Mouse (Mus musculus) adrenal gland, postnatal 25 days (tissue): ENCODE results near the gene Rassf3. TPM values are rescaled to one million over a fixed set of nuclear protein-coding genes. Genes with fewer than 3 reads are reported as not detected.

Experiments
- DNase-seq: peaks from one replicate; pipeline ENCODE4 v3.0.0; 2021; ENCODE audit warnings: mixed read lengths
- total RNA-seq: library from RNA; stranded (reverse); gene quantifications from 2 replicates; pipeline ENCODE4 v1.2.3, GENCODE M21; 2021

Rassf3 gene
- total RNA-seq, 1 experiment from 2014 or later = 36.8 TPM

- peak; percentile 45 for DNase-seq
Observed at GRCm38 (mm10) chr10:121429981-121430682, 46.0 kb downstream of the Rassf3 start.

GRCm38 (mm10) chr10:121429581-121429980 is 46.6 kb downstream of the Rassf3 start:
- DNase-seq = no peak

GRCm38 (mm10) chr10:121429089-121429488 is 47.1 kb downstream of the Rassf3 start:
- no peak for DNase-seq

GRCm38 (mm10) chr10:121428011-121428711 is 48.0 kb downstream of the Rassf3 start:
- DNase-seq = no peak

GRCm38 (mm10) chr10:121427136-121427535 is 49.0 kb downstream of the Rassf3 start:
- no peak for DNase-seq

GRCm38 (mm10) chr10:121426458-121427070 is 49.6 kb downstream of the Rassf3 start:
- DNase-seq = no peak

GRCm38 (mm10) chr10:121425506-121426025 is 50.6 kb downstream of the Rassf3 start:
- DNase-seq = no peak

GRCm38 (mm10) chr10:121425079-121425478 is 51.1 kb downstream of the Rassf3 start:
- no peak for DNase-seq

- DNase-seq = no peak
Observed at GRCm38 (mm10) chr10:121424455-121424854, 51.7 kb downstream of the Rassf3 start.

- no peak for DNase-seq
Observed at GRCm38 (mm10) chr10:121423541-121424349, 52.4 kb downstream of the Rassf3 start.

GRCm38 (mm10) chr10:121422294-121422693 is 53.9 kb downstream of the Rassf3 start:
- no peak for DNase-seq

GRCm38 (mm10) chr10:121421657-121422290 is 54.4 kb downstream of the Rassf3 start:
- no peak for DNase-seq

- DNase-seq = no peak
Observed at GRCm38 (mm10) chr10:121421023-121421422, 55.1 kb downstream of the Rassf3 start.

GRCm38 (mm10) chr10:121419640-121420470 is 56.3 kb downstream of the Rassf3 start:
- no peak for DNase-seq

- DNase-seq = no peak
Observed at GRCm38 (mm10) chr10:121418835-121419234, 57.3 kb downstream of the Rassf3 start.

GRCm38 (mm10) chr10:121414127-121414526 is 62.0 kb downstream of the Rassf3 start:
- no peak for DNase-seq

GRCm38 (mm10) chr10:121412824-121413223 is 63.3 kb downstream of the Rassf3 start:
- DNase-seq = no peak

- DNase-seq = no peak
Observed at GRCm38 (mm10) chr10:121411721-121412455, 64.3 kb downstream of the Rassf3 start.

- DNase-seq = no peak
Observed at GRCm38 (mm10) chr10:121409717-121410116, 66.4 kb downstream of the Rassf3 start.

- DNase-seq = no peak
Observed at GRCm38 (mm10) chr10:121403946-121404345, 72.2 kb downstream of the Rassf3 start.
